Comparison of ENCODE assay signal across 24 mouse cellular contexts in genomic region chr8:12483551-12483950, GRCm38 (mm10).
A peak's percentile ranks its signal among the peaks of the same experiment; 100 is the strongest.
DNase-seq lines count a peak whose midpoint lies in the region; ATAC-seq and TF ChIP-seq lines count a peak whose summit lies in the region.
"Had no signal": no experiment of that assay in that cellular context is flagged by ENCODE, and none has a peak within 500 bp of the region (broad histone marks: within the 10 kb centered on the region; RNA-seq: fewer than 3 reads in every experiment).

No protein-coding gene starts in this region.

- no peak overlapping the region for H3K27ac ChIP-seq in kidney, embryonic 15.5 days
- no peak overlapping the region for H3K27ac ChIP-seq in kidney, adult 2 months (ENCODE audit: insufficient read depth, low read depth, low read length)
- H3K27ac ChIP-seq in liver, adult 2 months (replicated peaks; ENCODE audit: insufficient read depth, low read depth, low read length) = no peak overlapping the region
- no peak overlapping the region for H3K27ac ChIP-seq in liver, postnatal 0 days (ENCODE audit: low read depth)
- H3K27ac ChIP-seq: embryonic facial prominence, embryonic 13.5 days; embryonic facial prominence, embryonic 15.5 days; forebrain, embryonic 12.5 days had no signal

- H3K9me3 ChIP-seq in kidney, embryonic 15.5 days (replicated peaks) = no peaks in the 10 kb centered on the region
- no peaks in the 10 kb centered on the region for H3K9me3 ChIP-seq in liver, postnatal 0 days (ENCODE audit: low read length)
- H3K9me3 ChIP-seq: embryonic facial prominence, embryonic 13.5 days; embryonic facial prominence, embryonic 15.5 days; forebrain, embryonic 10.5 days; forebrain, embryonic 12.5 days had no signal

- no peak for TF ChIP-seq CTCF in kidney, adult 2 months (conservative IDR thresholded peaks at IDR 0.05; ENCODE audit: insufficient read depth, insufficient read length, low read depth, low read length)
- TF ChIP-seq CTCF in liver, adult 2 months (IDR thresholded peaks at IDR 0.05; ENCODE audit: low read depth, low read length) = no peak
- no peak for TF ChIP-seq CTCF in liver, postnatal 0 days (IDR thresholded peaks at IDR 0.05; ENCODE audit: low read depth)

- H3K4me1 ChIP-seq in kidney, embryonic 15.5 days = peaks cover 18% of the 10 kb centered on the region
- H3K4me1 ChIP-seq in kidney, adult 2 months (ENCODE audit: control insufficient read depth, insufficient read depth, low read length) = peaks cover 4% of the 10 kb centered on the region; the same call in 1 of the 2 replicates
- no peaks in the 10 kb centered on the region for H3K4me1 ChIP-seq in liver, adult 2 months (ENCODE audit: control insufficient read depth, insufficient read depth, low read length)
- no peaks in the 10 kb centered on the region for H3K4me1 ChIP-seq in liver, postnatal 0 days (ENCODE audit: insufficient read depth)
- H3K4me1 ChIP-seq: embryonic facial prominence, embryonic 13.5 days; embryonic facial prominence, embryonic 15.5 days had no signal

- ATAC-seq in kidney, embryonic 15.5 days (replicated peaks; ENCODE audit: low FRiP score) = no peak
- no peak for ATAC-seq in liver, postnatal 0 days
- ATAC-seq: forebrain, embryonic 14.5 days had no signal

- TF ChIP-seq POLR2A in kidney, adult 2 months (IDR thresholded peaks at IDR 0.05; ENCODE audit: low read depth, low read length) = no peak
- no peak for TF ChIP-seq POLR2A in liver, adult 2 months (IDR thresholded peaks at IDR 0.05; ENCODE audit: extremely low read depth, insufficient read depth, low read length)

- no peak overlapping the region for H3K4me2 ChIP-seq in kidney, embryonic 15.5 days
- H3K4me2 ChIP-seq in liver, postnatal 0 days (ENCODE audit: low read depth, low read length) = no peak overlapping the region
- H3K4me2 ChIP-seq: embryonic facial prominence, embryonic 13.5 days; embryonic facial prominence, embryonic 15.5 days; forebrain, embryonic 12.5 days had no signal

- H3K9ac ChIP-seq in kidney, embryonic 15.5 days = no peak overlapping the region
- no peak overlapping the region for H3K9ac ChIP-seq in liver, adult 2 months (ENCODE audit: low read depth, low read length)
- no peak overlapping the region for H3K9ac ChIP-seq in liver, postnatal 0 days (replicated peaks)
- H3K9ac ChIP-seq: embryonic facial prominence, embryonic 13.5 days; embryonic facial prominence, embryonic 15.5 days; forebrain, embryonic 12.5 days had no signal

- 74% methylated on average over 3 of the region's 3 CpGs for whole genome bisulfite sequencing in kidney, embryonic 15.5 days
- WGBS in kidney, adult 2 months = 58% methylated on average over 3 of the region's 3 CpGs
- WGBS in liver, adult 2 months = 44% methylated on average over 3 of the region's 3 CpGs
- 77% methylated on average over 3 of the region's 3 CpGs for WGBS in liver, postnatal 0 days (ENCODE audit: insufficient replicate concordance)

- H3K27me3 ChIP-seq in kidney, embryonic 15.5 days = peaks cover 72% of the 10 kb centered on the region
- no peaks in the 10 kb centered on the region; the same call in 1 of the 2 replicates for H3K27me3 ChIP-seq in kidney, adult 2 months (replicated peaks; ENCODE audit: control insufficient read depth, insufficient read depth, low read length)
- H3K27me3 ChIP-seq in liver, adult 2 months (ENCODE audit: control insufficient read depth, insufficient read depth, low read length) = no peaks in the 10 kb centered on the region
- peaks cover 17% of the 10 kb centered on the region; the same call in 1 of the 2 replicates for H3K27me3 ChIP-seq in liver, postnatal 0 days (ENCODE audit: insufficient read depth, low read length)

- TF ChIP-seq EP300 in liver, postnatal 0 days (IDR thresholded peaks at IDR 0.05; ENCODE audit: low read depth) = no peak

- no peaks in the 10 kb centered on the region for H3K36me3 ChIP-seq in kidney, embryonic 15.5 days
- no peaks in the 10 kb centered on the region for H3K36me3 ChIP-seq in kidney, adult 2 months (ENCODE audit: control insufficient read depth, insufficient read depth, low read length)
- H3K36me3 ChIP-seq in liver, adult 2 months (ENCODE audit: control insufficient read depth, insufficient read depth, low read length) = no peaks in the 10 kb centered on the region
- no peaks in the 10 kb centered on the region for H3K36me3 ChIP-seq in liver, postnatal 0 days (replicated peaks; ENCODE audit: insufficient read depth, low read length)
- H3K36me3 ChIP-seq: embryonic facial prominence, embryonic 13.5 days; embryonic facial prominence, embryonic 15.5 days; forebrain, embryonic 10.5 days; forebrain, embryonic 12.5 days had no signal

- H3K4me3 ChIP-seq in kidney, embryonic 15.5 days (replicated peaks) = no peak overlapping the region
- H3K4me3 ChIP-seq in kidney, adult 2 months (ENCODE audit: insufficient read depth, low read depth, low read length) = no peak overlapping the region
- no peak overlapping the region for H3K4me3 ChIP-seq in liver, adult 2 months (ENCODE audit: insufficient read depth, low read depth, low read length)
- H3K4me3 ChIP-seq in liver, postnatal 0 days (ENCODE audit: low read depth, low read length) = no peak overlapping the region
- H3K4me3 ChIP-seq: embryonic facial prominence, embryonic 13.5 days; embryonic facial prominence, embryonic 15.5 days; erythroblast, embryonic 14.5 days; forebrain, embryonic 10.5 days; forebrain, embryonic 12.5 days had no signal

- H3K79me2 ChIP-seq in liver, adult 2 months (ENCODE audit: control insufficient read depth, insufficient read depth, low read length) = no peaks in the 10 kb centered on the region

- DNase-seq in kidney, adult 11 months = peak; percentile 29
- DNase-seq in kidney, adult 2 months = peak; percentile 57
- DNase-seq in kidney, postnatal 4 days = no peak
- peak; percentile 66 for DNase-seq in kidney, adult 9 months
- DNase-seq in kidney, postnatal 10 days = no peak
- peak; percentile 64 for DNase-seq in liver, adult 2 months (ENCODE audit: extremely low read depth, low read depth, low spot score)
- no peak for DNase-seq in liver, postnatal 0 days
- DNase-seq: adrenal gland, adult 2 months; adrenal gland, postnatal 10 days; adrenal gland, postnatal 25 days; cerebellum, adult 11 months; cerebellum, adult 18-20 months; cerebellum, adult 8-10 months; cerebellum, adult 9-11 months; cerebellum, postnatal 14 days; cerebellum, postnatal 36 days; embryo, embryonic 11 days had no signal

Comparison
In these comparisons a context has a peak if more than half of its experiments do, and no peak if none do; other contexts are left out.
1. DNase-seq: peak in kidney, adult 11 months (single experiment), kidney, adult 2 months (single experiment), kidney, adult 9 months (single experiment) and liver, adult 2 months (single experiment); none in kidney, postnatal 4 days (0 of 2), kidney, postnatal 10 days (single experiment) and liver, postnatal 0 days (single experiment).